Comparison of ENCODE assay signal across 18 mouse cellular contexts in genomic region chr8:115506741-115507140, GRCm38 (mm10).
A peak's percentile ranks its signal among the peaks of the same experiment; 100 is the strongest.
DNase-seq lines count a peak whose midpoint lies in the region; ATAC-seq lines count a peak whose summit lies in the region.
"Had no signal": no experiment of that assay in that cellular context is flagged by ENCODE, and none has a peak within 500 bp of the region (broad histone marks: within the 10 kb centered on the region; RNA-seq: fewer than 3 reads in every experiment).

No protein-coding gene starts in this region.

- H3K9ac ChIP-seq in hindbrain, embryonic 13.5 days, result no peak overlapping the region
- H3K9ac ChIP-seq: forebrain, embryonic 12.5 days; hindbrain, embryonic 15.5 days; lung, embryonic 15.5 days; stomach, embryonic 15.5 days had no signal

- H3K79me2 ChIP-seq in macrophage (ENCODE audit: inconsistent target), result no peaks in the 10 kb centered on the region

- no peak overlapping the region for H3K4me2 ChIP-seq in hindbrain, embryonic 13.5 days
- H3K4me2 ChIP-seq: forebrain, embryonic 12.5 days; hindbrain, embryonic 15.5 days; lung, embryonic 15.5 days; stomach, embryonic 15.5 days had no signal

- no peaks in the 10 kb centered on the region for H3K4me1 ChIP-seq in hindbrain, embryonic 13.5 days (replicated peaks)
- H3K4me1 ChIP-seq: forebrain, embryonic 12.5 days; hindbrain, embryonic 15.5 days; lung, embryonic 15.5 days; stomach, embryonic 15.5 days had no signal

- peak overlapping the region; percentile 21; the same call in 1 of the 2 replicates for H3K27ac ChIP-seq in macrophage
- no peak overlapping the region for H3K27ac ChIP-seq in hindbrain, embryonic 13.5 days
- H3K27ac ChIP-seq: forebrain, embryonic 12.5 days; hindbrain, embryonic 15.5 days; layer of hippocampus, adult 2 months; lung, embryonic 15.5 days; stomach, embryonic 15.5 days had no signal

- H3K36me3 ChIP-seq in macrophage (ENCODE audit: inconsistent target), result no peaks in the 10 kb centered on the region
- H3K36me3 ChIP-seq in hindbrain, embryonic 13.5 days, result no peaks in the 10 kb centered on the region
- H3K36me3 ChIP-seq: forebrain, embryonic 12.5 days; hindbrain, embryonic 15.5 days; lung, embryonic 15.5 days; stomach, embryonic 15.5 days had no signal

- peak; percentile 8 for DNase-seq in T-cell, adult 2 months (ENCODE audit: low spot score)
- peak; percentile 15 to 30 for DNase-seq in thymus, postnatal 10 days (ENCODE audit: low spot score in 2 of 2)
- DNase-seq in left cerebral cortex, postnatal 10 days (ENCODE audit: extremely low spot score in 1 of 2, low spot score in 2 of 2), result no peak
- DNase-seq in right cerebral cortex, postnatal 14 days, result no peak
- DNase-seq in cerebellum, postnatal 10 days, result no peak
- DNase-seq: adrenal gland, postnatal 36 days; gastrocnemius, postnatal 14 days; kidney, adult 8-10 months; left cerebral cortex, postnatal 4 days had no signal

- H3K9me3 ChIP-seq in hindbrain, embryonic 13.5 days, result no peaks in the 10 kb centered on the region
- H3K9me3 ChIP-seq: forebrain, embryonic 12.5 days; hindbrain, embryonic 15.5 days; lung, embryonic 15.5 days; stomach, embryonic 15.5 days had no signal

- intact Hi-C loops in left cerebral cortex, postnatal 10 days (cut with DNase I), result no loop called here

- no peaks in the 10 kb centered on the region for H3K27me3 ChIP-seq in hindbrain, embryonic 13.5 days
- H3K27me3 ChIP-seq: forebrain, embryonic 12.5 days; hindbrain, embryonic 15.5 days; lung, embryonic 15.5 days; stomach, embryonic 15.5 days had no signal

- H3K4me3 ChIP-seq in macrophage (ENCODE audit: inconsistent target), result no peak overlapping the region
- H3K4me3 ChIP-seq in hindbrain, embryonic 13.5 days, result no peak overlapping the region
- H3K4me3 ChIP-seq: forebrain, embryonic 12.5 days; hindbrain, embryonic 15.5 days; layer of hippocampus, adult 2 months; lung, embryonic 15.5 days; stomach, embryonic 15.5 days had no signal

- 5% methylated on average over 10 of the region's 10 CpGs for WGBS in macrophage (ENCODE audit: missing documents)
- WGBS in hindbrain, embryonic 13.5 days, result 75% methylated on average over 10 of the region's 10 CpGs

- ATAC-seq in hematopoietic stem cell, adult 5-6 weeks (replicated peaks in 1 of 2; ENCODE audit: insufficient read depth in 1 of 2, low FRiP score in 2 of 2, low TSS enrichment in 1 of 2, low read depth in 1 of 2, poor library complexity in 2 of 2, severe bottlenecking in 2 of 2), result peak; percentile 96 to 97
- no peak for ATAC-seq in hindbrain, embryonic 13.5 days (ENCODE audit: low FRiP score)
- ATAC-seq: midbrain, embryonic 16.5 days had no signal

Comparison
In these comparisons a context has a peak if more than half of its experiments do, and no peak if none do; other contexts are left out.
1. DNase-seq: peak in T-cell, adult 2 months (single experiment) and thymus, postnatal 10 days (2 of 2); none in left cerebral cortex, postnatal 10 days (0 of 2), right cerebral cortex, postnatal 14 days (single experiment) and cerebellum, postnatal 10 days (0 of 2).